Mouse (Mus musculus) bone marrow macrophage, adult 2 months (primary cell): ENCODE measurements at regions not wholly inside any gene's neighbourhood (a gene's known extent, or its start where the extent isn't known, plus 50 kb on each side); places are given as distances from the start of the nearest gene placed in this dataset.

ENCODE experiments used
- H3K27ac ChIP-seq: 2 replicates; pipeline ENCODE4 v1.5.1; 2012; ENCODE audit warnings: low read depth, low read length; ENCODE audit not compliant: insufficient read depth
- H3K4me1 ChIP-seq: 2 replicates; pipeline ENCODE4 v1.6.1; 2012; ENCODE audit warnings: low read length; ENCODE audit not compliant: control insufficient read depth, insufficient read depth
- H3K4me3 ChIP-seq: 2 replicates; pipeline ENCODE4 v1.5.1; 2012; ENCODE audit warnings: mild to moderate bottlenecking, low read length, moderate library complexity; ENCODE audit not compliant: insufficient read depth
- CTCF ChIP-seq: IDR thresholded peaks from 2 replicates; pipeline ENCODE4 v1.5.1; 2012; ENCODE audit warnings: low read depth, mild to moderate bottlenecking, low read length, moderate library complexity
- POLR2A ChIP-seq: IDR thresholded peaks from 2 replicates; pipeline ENCODE4 v1.6.1; 2012; ENCODE audit warnings: mild to moderate bottlenecking, low read depth, low read length, borderline replicate concordance

GRCm38 (mm10) chr1:185615819-185616429, 161.3 kb downstream of the Slc30a10 start:
- Histone ChIP-seq H3K4me3 (no peak overlapping the region), H3K27ac (no peak overlapping the region), H3K4me1 (no peaks in the 10 kb centered on the region)
- TF ChIP-seq CTCF (no peak), POLR2A (no peak)

GRCm38 (mm10) chr1:185617691-185618090, 163.0 kb downstream of the Slc30a10 start:
- H3K4me1 ChIP-seq = no peaks in the 10 kb centered on the region
- TF ChIP-seq CTCF = no peak
- no peak for TF ChIP-seq POLR2A
- H3K4me3 ChIP-seq = no peak overlapping the region
- no peak overlapping the region for H3K27ac ChIP-seq

GRCm38 (mm10) chr1:185619011-185619410, 164.4 kb downstream of the Slc30a10 start:
- Histone ChIP-seq H3K4me3 (no peak overlapping the region), H3K4me1 (no peaks in the 10 kb centered on the region), H3K27ac (no peak overlapping the region)
- TF ChIP-seq CTCF (no peak), POLR2A (no peak)

- Histone ChIP-seq H3K27ac (no peak overlapping the region), H3K4me3 (no peak overlapping the region), H3K4me1 (no peaks in the 10 kb centered on the region)
- TF ChIP-seq POLR2A (no peak), CTCF (no peak)
Measured at GRCm38 (mm10) chr1:185628401-185628800, 173.8 kb downstream of the Slc30a10 start.

- TF ChIP-seq POLR2A (no peak), CTCF (no peak)
Measured at GRCm38 (mm10) chr1:185629976-185630375, 175.3 kb downstream of the Slc30a10 start.

GRCm38 (mm10) chr1:185638631-185639030, 184.0 kb downstream of the Slc30a10 start:
- H3K27ac ChIP-seq = no peak overlapping the region
- TF ChIP-seq CTCF (no peak), POLR2A (no peak)
- no peaks in the 10 kb centered on the region for H3K4me1 ChIP-seq
- no peak overlapping the region for H3K4me3 ChIP-seq

More at GRCm38 (mm10) chr1:185629976-185630375, 175.3 kb downstream of the Slc30a10 start:
- Histone ChIP-seq H3K4me3 (no peak overlapping the region), H3K27ac (no peak overlapping the region), H3K4me1 (no peaks in the 10 kb centered on the region)

GRCm38 (mm10) chr1:185639486-185639885, 184.8 kb downstream of the Slc30a10 start:
- no peak overlapping the region for H3K27ac ChIP-seq
- TF ChIP-seq CTCF = no peak
- TF ChIP-seq POLR2A = no peak
- H3K4me3 ChIP-seq = no peak overlapping the region
- no peaks in the 10 kb centered on the region for H3K4me1 ChIP-seq

- no peak overlapping the region for H3K4me3 ChIP-seq
- no peak overlapping the region for H3K27ac ChIP-seq
- no peaks in the 10 kb centered on the region for H3K4me1 ChIP-seq
- TF ChIP-seq POLR2A (no peak), CTCF (no peak)
Measured at GRCm38 (mm10) chr1:185644026-185644425, 189.4 kb downstream of the Slc30a10 start.

- Histone ChIP-seq H3K4me3 (no peak overlapping the region), H3K4me1 (no peaks in the 10 kb centered on the region), H3K27ac (no peak overlapping the region)
- TF ChIP-seq POLR2A = no peak
- TF ChIP-seq CTCF = no peak
Measured at GRCm38 (mm10) chr1:185648128-185648527, 193.5 kb downstream of the Slc30a10 start.

- TF ChIP-seq CTCF (no peak), POLR2A (no peak)
- Histone ChIP-seq H3K4me1 (no peaks in the 10 kb centered on the region), H3K4me3 (no peak overlapping the region), H3K27ac (no peak overlapping the region)
Measured at GRCm38 (mm10) chr1:185648926-185649325, 194.3 kb downstream of the Slc30a10 start.
